Mouse (Mus musculus) intestine, embryonic 16.5 days (tissue): ENCODE results near the gene Ptprr. TPM values are rescaled to one million over a fixed set of nuclear protein-coding genes. Genes with fewer than 3 reads are reported as not detected.
A peak's percentile ranks its signal among the peaks of the same experiment; 100 is the strongest.

ENCODE experiments used
- ATAC-seq: fragments of 200-750 bp; cut with Nextera tagmentation; 2 replicates; pipeline ENCODE4 v1.8.0; 2017; ENCODE audit warnings: moderate TSS enrichment, moderate library complexity
- H3K27ac ChIP-seq: fragments of 300-500 bp; sonication (generic); 2 replicates; pipeline ENCODE4 v1.5.1; 2014; ENCODE audit warnings: mild to moderate bottlenecking, low read length
- H3K27me3 ChIP-seq: fragments of 300-500 bp; sonication (generic); replicated peaks from 2 replicates; pipeline ENCODE4 v1.6.1; 2014; ENCODE audit warnings: low read length, control low read depth, mixed read lengths; ENCODE audit not compliant: control insufficient read depth, insufficient read depth
- H3K36me3 ChIP-seq: fragments of 300-500 bp; sonication (generic); 2 replicates; pipeline ENCODE4 v1.6.1; 2014; ENCODE audit warnings: low read length, control low read depth; ENCODE audit not compliant: control insufficient read depth, insufficient read depth
- H3K4me1 ChIP-seq: fragments of 300-500 bp; sonication (generic); 2 replicates; pipeline ENCODE4 v1.6.1; 2014; ENCODE audit warnings: low read length, control low read depth, mixed read lengths; ENCODE audit not compliant: control insufficient read depth, insufficient read depth
- H3K4me2 ChIP-seq: fragments of 300-500 bp; sonication (generic); 2 replicates; pipeline ENCODE4 v1.6.1; 2014; ENCODE audit warnings: low read depth, low read length, control low read depth
- H3K4me3 ChIP-seq: fragments of 300-500 bp; sonication (generic); 2 replicates; pipeline ENCODE4 v1.5.1; 2014; ENCODE audit warnings: mild to moderate bottlenecking, low read length
- H3K9ac ChIP-seq: fragments of 300-500 bp; sonication (generic); 2 replicates; pipeline ENCODE4 v1.6.1; 2014; ENCODE audit warnings: low read depth, low read length
- H3K9me3 ChIP-seq: fragments of 300-500 bp; sonication (generic); 2 replicates; pipeline ENCODE4 v1.6.1; 2016; ENCODE audit warnings: low read length, control low read depth; ENCODE audit not compliant: control insufficient read depth
- WGBS: fragments of 180-500 bp; shearing (Covaris S2); extraction: QIAGEN DNeasy Blood & Tissue Kit; methylation state at CpG from one replicate; pipeline ENCODE4 v1.1.7; 2014; 5-methylcytosine and 5-hydroxymethylcytosine counted together
- polyA plus RNA-seq: library from polyadenylated mRNA; unstranded; fragments of >200 nt; fragmentation: Nextera tagmentation; extraction: Ambion mirVana; gene quantifications from 2 replicates; pipeline ENCODE4 v1.2.1, GENCODE M21; 2015

The Ptprr gene
- polyA plus RNA-seq, 1 experiment from 2014 or later = 4.1 TPM

DNA sequence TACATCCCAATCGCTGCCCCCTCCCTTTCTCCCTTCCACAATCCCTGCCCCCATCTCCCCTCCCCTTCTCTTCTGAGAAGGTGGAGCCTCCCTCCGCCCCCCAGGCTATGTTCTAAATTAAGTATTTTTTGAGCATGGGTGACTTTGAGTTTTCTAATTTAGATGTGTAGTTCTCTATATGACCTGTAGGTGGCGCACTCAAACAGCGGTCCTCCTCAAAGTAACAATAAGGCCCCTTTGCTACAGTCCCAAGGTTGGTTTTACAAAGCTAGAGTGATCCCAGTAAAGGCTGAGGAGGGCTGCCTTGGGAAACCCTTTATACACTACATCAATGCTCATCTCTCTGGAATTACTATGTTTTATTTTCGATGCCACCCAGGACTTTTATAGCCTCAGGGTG, 181.0 kb downstream of the Ptprr start:
- WGBS = 22% methylated on average over 5 of the region's 5 CpGs
- Histone ChIP-seq H3K4me2 (no peak overlapping the region), H3K27me3 (no peaks in the 10 kb centered on the region), H3K4me3 (no peak overlapping the region), H3K4me1 (no peaks in the 10 kb centered on the region), H3K27ac (no peak overlapping the region), H3K9ac (no peak overlapping the region), H3K9me3 (no peaks in the 10 kb centered on the region), H3K36me3 (no peaks in the 10 kb centered on the region)
- no peak for ATAC-seq

- Histone ChIP-seq H3K27ac (no peak overlapping the region), H3K9ac (no peak overlapping the region), H3K36me3 (no peaks in the 10 kb centered on the region), H3K4me3 (no peak overlapping the region), H3K4me1 (0 out of 2 replicates have a peak, but pooled peaks cover 3% of the 10 kb centered on the region), H3K9me3 (no peaks in the 10 kb centered on the region), H3K27me3 (no peaks in the 10 kb centered on the region), H3K4me2 (no peak overlapping the region)
- ATAC-seq = no peak
- WGBS = 80% methylated on average over 8 of the region's 8 CpGs
Measured at GRCm38 (mm10) chr10:116201542-116201941, 183.5 kb downstream of the Ptprr start.

- H3K9ac ChIP-seq = no peak overlapping the region
- H3K27me3 ChIP-seq = no peaks in the 10 kb centered on the region
- ATAC-seq = peak; percentile 46
- H3K4me1 ChIP-seq = 0 out of 2 replicates have a peak, but pooled peaks cover 3% of the 10 kb centered on the region
- H3K27ac ChIP-seq = peak overlapping the region; percentile 41; the same call in 1 of the 2 replicates
- H3K4me2 ChIP-seq = no peak overlapping the region
- no peaks in the 10 kb centered on the region for H3K9me3 ChIP-seq
- no peaks in the 10 kb centered on the region for H3K36me3 ChIP-seq
- no peak overlapping the region for H3K4me3 ChIP-seq
- 27% methylated on average over 15 of the region's 15 CpGs for whole genome bisulfite sequencing
Measured at GRCm38 (mm10) chr10:116205580-116206358, 187.8 kb downstream of the Ptprr start.

GRCm38 (mm10) chr10:116206449-116206848, 188.4 kb downstream of the Ptprr start:
- Histone ChIP-seq H3K9me3 (no peaks in the 10 kb centered on the region), H3K36me3 (no peaks in the 10 kb centered on the region), H3K27me3 (no peaks in the 10 kb centered on the region), H3K4me3 (no peak overlapping the region), H3K4me2 (no peak overlapping the region), H3K9ac (no peak overlapping the region), H3K27ac (no peak overlapping the region), H3K4me1 (0 out of 2 replicates have a peak, but pooled peaks cover 3% of the 10 kb centered on the region)
- 60% methylated on average over 11 of the region's 11 CpGs for WGBS
- ATAC-seq = no peak

GRCm38 (mm10) chr10:116207987-116208726, 190.1 kb downstream of the Ptprr start:
- Histone ChIP-seq H3K27ac (no peak overlapping the region), H3K9ac (no peak overlapping the region), H3K4me1 (peaks cover 7% of the 10 kb centered on the region; the same call in 1 of the 2 replicates), H3K4me2 (no peak overlapping the region), H3K27me3 (no peaks in the 10 kb centered on the region), H3K9me3 (no peaks in the 10 kb centered on the region), H3K4me3 (no peak overlapping the region), H3K36me3 (no peaks in the 10 kb centered on the region)
- WGBS = 21% methylated on average over 9 of the region's 9 CpGs
- ATAC-seq = no peak

DNA sequence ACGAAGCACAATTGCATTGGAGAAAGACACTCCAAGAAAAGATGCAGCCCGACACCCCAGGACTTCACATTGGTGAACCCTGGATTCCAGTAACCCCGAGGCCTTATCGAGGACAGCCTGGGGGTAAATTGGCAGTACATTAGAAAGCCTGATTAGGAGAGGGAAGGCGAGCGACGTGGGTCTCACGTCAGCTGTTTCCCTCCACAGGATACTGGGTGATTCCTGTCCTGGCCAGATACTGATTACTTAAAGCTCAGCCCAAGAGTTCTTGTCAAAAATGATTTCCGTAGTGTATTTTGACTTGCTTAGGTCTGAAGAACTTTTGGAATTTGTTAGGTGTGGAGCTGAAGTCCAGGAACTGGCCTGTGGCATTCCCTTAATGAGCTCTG, 190.7 kb downstream of the Ptprr start:
- no peak for ATAC-seq
- Histone ChIP-seq H3K4me3 (no peak overlapping the region), H3K27me3 (no peaks in the 10 kb centered on the region), H3K4me2 (no peak overlapping the region), H3K9me3 (no peaks in the 10 kb centered on the region), H3K4me1 (peaks cover 7% of the 10 kb centered on the region; the same call in 1 of the 2 replicates), H3K27ac (no peak overlapping the region), H3K9ac (no peak overlapping the region), H3K36me3 (no peaks in the 10 kb centered on the region)
- 63% methylated on average over 9 of the region's 9 CpGs for WGBS

DNA sequence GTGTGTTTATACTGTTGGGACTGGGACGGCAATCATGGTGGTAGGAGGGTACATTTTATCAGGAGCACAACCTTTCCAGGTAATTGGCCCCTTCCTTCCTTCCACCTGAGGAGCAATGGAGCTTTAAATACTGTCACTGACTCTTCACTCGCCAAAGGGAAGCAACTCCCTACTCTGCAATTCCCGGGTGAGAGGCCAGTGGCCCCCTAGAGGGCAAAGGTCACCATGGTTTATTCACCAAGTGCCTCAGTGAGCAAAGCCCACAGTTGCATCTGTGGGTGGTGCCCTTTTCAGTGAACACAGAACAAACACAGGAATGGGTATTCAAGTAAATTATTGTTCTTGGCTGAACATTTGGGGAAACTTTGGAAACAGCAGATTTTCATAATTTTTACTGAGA, 194.1 kb downstream of the Ptprr start:
- ATAC-seq = peak; percentile 72
- no peak overlapping the region for H3K9ac ChIP-seq
- H3K27me3 ChIP-seq = no peaks in the 10 kb centered on the region
- no peak overlapping the region for H3K4me3 ChIP-seq
- no peaks in the 10 kb centered on the region for H3K9me3 ChIP-seq
- no peaks in the 10 kb centered on the region for H3K36me3 ChIP-seq
- peaks cover 4% of the 10 kb centered on the region; the same call in 1 of the 2 replicates for H3K4me1 ChIP-seq
- 9% methylated on average over 3 of the region's 3 CpGs for WGBS
- H3K27ac ChIP-seq = no peak overlapping the region
- no peak overlapping the region for H3K4me2 ChIP-seq

DNA sequence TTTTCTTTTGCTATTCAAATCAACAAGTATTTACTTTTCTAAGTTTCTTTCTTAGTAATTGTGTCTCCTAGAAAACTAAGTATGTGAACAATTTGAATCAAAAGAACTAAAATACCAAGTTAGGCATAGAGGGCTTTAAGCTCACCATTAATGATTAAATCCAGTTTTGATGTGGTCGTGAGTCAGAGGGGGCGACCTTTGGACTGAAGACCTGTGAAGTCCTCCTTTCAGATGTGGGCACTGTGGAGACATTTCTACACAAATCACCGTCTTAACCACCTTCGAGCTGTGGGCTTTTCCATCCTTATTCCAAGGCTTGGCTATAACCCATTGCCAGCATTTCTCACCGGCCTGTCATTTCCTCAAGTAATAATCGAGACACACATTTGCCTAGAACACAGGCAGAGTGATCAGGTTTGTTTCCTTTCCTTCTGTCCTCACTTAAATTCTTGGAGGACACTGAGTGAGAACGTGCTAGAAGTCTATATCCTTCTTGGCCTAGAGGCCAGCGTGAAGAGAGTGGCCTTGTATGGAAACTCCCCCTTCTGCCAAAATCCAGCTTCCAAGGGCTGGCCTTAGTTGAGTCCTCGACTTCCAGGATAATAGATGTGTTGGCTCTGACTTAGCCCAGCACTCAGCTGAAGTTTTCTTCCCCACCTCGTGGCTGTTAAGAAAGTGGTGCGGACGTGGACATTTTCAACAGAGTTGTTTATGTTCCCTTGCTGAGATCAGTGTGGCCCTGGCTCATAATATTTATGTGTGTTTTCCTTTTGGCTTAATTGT, 202.5 kb downstream of the Ptprr start:
- Histone ChIP-seq H3K9me3 (no peaks in the 10 kb centered on the region), H3K4me2 (no peak overlapping the region), H3K9ac (no peak overlapping the region), H3K27me3 (no peaks in the 10 kb centered on the region), H3K4me1 (peaks cover 3% of the 10 kb centered on the region; the same call in 1 of the 2 replicates), H3K4me3 (no peak overlapping the region), H3K27ac (peak overlapping the region; percentile 24), H3K36me3 (no peaks in the 10 kb centered on the region)
- 60% methylated on average over 12 of the region's 12 CpGs for WGBS
- ATAC-seq = peak; percentile 33; the same call in 1 of the 2 replicates

DNA sequence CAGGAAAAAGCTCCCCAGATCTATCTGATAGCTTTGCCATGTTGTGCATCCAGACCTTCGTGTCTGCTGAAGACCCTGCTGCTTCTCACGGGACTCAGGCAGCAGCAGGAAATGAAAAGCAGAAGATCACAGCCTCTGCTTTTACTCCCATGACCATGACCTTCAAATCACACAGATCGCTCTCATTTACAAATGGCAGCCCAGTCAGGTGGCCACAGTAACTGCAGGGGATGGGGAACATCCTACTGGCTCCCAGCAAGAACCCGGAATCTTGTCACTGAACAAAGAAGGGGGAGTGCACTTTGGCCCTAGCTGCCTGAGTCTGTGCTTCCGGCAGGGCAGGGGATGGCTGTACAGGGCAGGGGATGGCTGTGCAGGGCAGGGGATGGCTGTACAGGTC, 217.3 kb downstream of the Ptprr start:
- ATAC-seq = no peak
- WGBS = 55% methylated on average over 5 of the region's 5 CpGs
- no peak overlapping the region for H3K27ac ChIP-seq
- H3K9ac ChIP-seq = no peak overlapping the region
- H3K4me2 ChIP-seq = no peak overlapping the region
- H3K36me3 ChIP-seq = no peaks in the 10 kb centered on the region
- no peaks in the 10 kb centered on the region for H3K27me3 ChIP-seq
- no peak overlapping the region for H3K4me3 ChIP-seq
- H3K4me1 ChIP-seq = no peaks in the 10 kb centered on the region
- no peaks in the 10 kb centered on the region for H3K9me3 ChIP-seq
